ENCODE assay signal across 16 mouse cellular contexts in the genomic region with DNA sequence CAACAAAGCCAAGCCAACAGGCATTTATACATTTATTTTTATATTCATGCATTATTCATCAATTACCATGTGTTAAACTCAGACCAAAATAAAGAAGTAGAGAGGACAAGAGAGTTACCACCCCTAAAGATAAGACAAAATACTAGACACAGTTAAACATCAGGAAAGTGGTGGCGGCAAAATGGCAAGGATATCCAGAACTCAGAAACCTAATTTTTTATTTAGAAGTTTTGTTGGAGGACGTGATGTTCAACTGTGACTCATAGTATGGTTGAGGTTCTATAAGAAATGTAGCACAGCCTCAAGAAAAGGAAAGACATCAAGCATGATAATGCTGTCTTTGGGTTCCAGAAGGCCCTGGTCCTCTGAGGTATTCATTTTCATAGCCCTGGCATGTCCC.
"Had no signal": no experiment of that assay in that cellular context is flagged by ENCODE, and none has a peak within 500 bp of the region (broad histone marks: within the 10 kb centered on the region; RNA-seq: fewer than 3 reads in every experiment).

No protein-coding gene starts in this region.

- H3K27ac ChIP-seq: neural tube, embryonic 12.5 days; neural tube, embryonic 13.5 days; neural tube, embryonic 15.5 days; stomach, embryonic 15.5 days; stomach, postnatal 0 days had no signal

- DNase-seq: right cerebral cortex, adult 18-20 months; right cerebral cortex, postnatal 14 days; right cerebral cortex, postnatal 25 days; right cerebral cortex, postnatal 4 days; spleen, adult 18-20 months; thymus, adult 18-20 months; thymus, adult 2 months; thymus, postnatal 14 days; thymus, postnatal 25 days; thymus, postnatal 36 days; thymus, postnatal 4 days had no signal

- H3K4me3 ChIP-seq: neural tube, embryonic 12.5 days; neural tube, embryonic 13.5 days; neural tube, embryonic 15.5 days; stomach, embryonic 15.5 days had no signal
